Mouse (Mus musculus): Measurements from ENCODE around the gene Ccdc181. TPM values are rescaled to one million over a fixed set of nuclear protein-coding genes. Genes with fewer than 3 reads are reported as not detected.

Ccdc181 gene
- polyA plus RNA-seq, 1 experiment from 2014 or later: 11.3 TPM

DNA sequence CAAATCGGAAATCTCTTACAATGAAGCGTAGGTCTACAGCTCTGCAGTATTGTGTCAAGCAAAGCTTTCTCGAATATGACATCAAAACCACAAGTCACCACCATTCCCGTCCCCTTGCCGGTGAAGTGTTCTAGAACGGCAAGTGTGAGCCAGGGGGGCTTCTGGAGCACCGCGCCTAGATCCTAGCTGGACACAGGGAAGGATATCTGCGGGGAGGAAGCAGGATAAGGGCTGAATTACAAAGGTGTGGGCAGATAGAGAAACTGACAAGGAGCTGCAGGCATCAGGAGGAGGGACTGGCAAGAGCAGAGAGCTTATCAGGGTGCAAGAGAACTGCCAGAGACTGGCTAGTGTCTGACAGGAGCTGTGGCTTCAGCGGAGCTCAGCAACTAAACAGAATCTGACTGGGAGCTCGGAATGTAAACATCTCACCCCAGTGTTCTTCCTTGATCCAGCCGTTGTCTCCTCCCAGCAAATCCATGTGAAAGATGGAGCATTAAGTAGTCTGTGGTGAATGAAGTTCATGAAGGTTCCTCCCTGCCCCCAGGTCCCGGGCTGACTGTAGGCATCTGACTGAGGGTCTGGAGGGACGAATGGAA is 44.3 kb downstream of the Ccdc181 start:
- no peak for ATAC-seq (ENCODE audit: low FRiP score, low TSS enrichment)

GRCm38 (mm10) chr1:164320731-164321130 is 45.3 kb downstream of the Ccdc181 start:
- ATAC-seq (ENCODE audit: low FRiP score, low TSS enrichment): no peak
- Histone ChIP-seq H3K27me3 (ENCODE audit: control insufficient read depth, insufficient read depth, low read length) (no peaks in the 10 kb centered on the region), H3K9ac (ENCODE audit: low read depth, low read length) (no peak overlapping the region), H3K9me3 (ENCODE audit: control insufficient read depth, low read length) (no peaks in the 10 kb centered on the region), H3K4me1 (ENCODE audit: control insufficient read depth, insufficient read depth, low read length) (0 out of 2 replicates have a peak, but pooled peaks cover 4% of the 10 kb centered on the region), H3K4me3 (ENCODE audit: low read length) (no peak overlapping the region), H3K36me3 (ENCODE audit: control insufficient read depth, insufficient read depth, low read length) (no peaks in the 10 kb centered on the region), H3K27ac (ENCODE audit: low read depth, low read length) (no peak overlapping the region; the same call in 1 of the 2 replicates), H3K4me2 (replicated peaks; ENCODE audit: low read depth, low read length) (no peak overlapping the region)
- 88% methylated on average over 5 of the region's 5 CpGs for WGBS

More for the DNA sequence above, 44.3 kb downstream of the Ccdc181 start:
- Histone ChIP-seq H3K27me3 (ENCODE audit: control insufficient read depth, insufficient read depth, low read length) (no peaks in the 10 kb centered on the region), H3K9ac (ENCODE audit: low read depth, low read length) (no peak overlapping the region), H3K4me3 (ENCODE audit: low read length) (no peak overlapping the region), H3K9me3 (ENCODE audit: control insufficient read depth, low read length) (no peaks in the 10 kb centered on the region), H3K27ac (ENCODE audit: low read depth, low read length) (no peak overlapping the region), H3K4me2 (replicated peaks; ENCODE audit: low read depth, low read length) (no peak overlapping the region), H3K4me1 (ENCODE audit: control insufficient read depth, insufficient read depth, low read length) (0 out of 2 replicates have a peak, but pooled peaks cover 4% of the 10 kb centered on the region), H3K36me3 (ENCODE audit: control insufficient read depth, insufficient read depth, low read length) (no peaks in the 10 kb centered on the region)
- 84% methylated on average over 14 of the region's 14 CpGs for WGBS

GRCm38 (mm10) chr1:164321408-164321807 is 46.0 kb downstream of the Ccdc181 start:
- 60% methylated on average over 10 of the region's 10 CpGs for WGBS
- H3K36me3 ChIP-seq (ENCODE audit: control insufficient read depth, insufficient read depth, low read length): no peaks in the 10 kb centered on the region

DNA sequence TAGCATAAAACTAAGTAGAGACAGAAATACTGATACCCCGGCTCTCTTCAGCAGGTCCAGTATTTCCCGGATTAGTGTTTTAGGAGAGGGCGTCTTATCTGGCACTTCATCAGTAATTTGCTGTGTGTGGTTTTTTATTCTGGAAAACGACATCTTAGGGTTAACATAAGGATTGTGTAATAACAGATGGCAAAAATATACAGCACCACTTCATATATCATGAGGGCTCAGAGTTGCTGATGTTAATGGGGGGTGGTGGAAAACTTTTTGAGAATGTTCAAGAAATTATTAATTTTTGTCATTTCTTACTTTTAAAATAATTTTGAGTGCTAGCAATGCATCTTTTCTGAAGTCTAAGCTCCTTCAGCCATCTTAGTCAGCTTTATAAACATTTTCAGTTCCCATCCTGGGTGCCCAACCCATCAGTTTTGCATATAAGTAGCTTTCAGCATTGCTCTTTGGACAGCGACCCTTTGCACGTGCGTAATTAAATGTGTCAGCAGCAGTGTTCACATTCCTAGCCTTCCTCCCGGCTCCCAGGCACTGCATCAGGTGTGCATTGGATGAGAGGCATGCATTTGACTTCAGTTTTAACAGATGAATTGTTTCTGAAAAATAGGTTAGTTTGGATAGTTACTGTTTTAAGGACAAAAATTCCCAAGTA is 47.7 kb downstream of the Ccdc181 start:
- H3K36me3 ChIP-seq (ENCODE audit: control insufficient read depth, insufficient read depth, low read length): peaks cover under 1% of the 10 kb centered on the region; the same call in 1 of the 2 replicates
- no peaks in the 10 kb centered on the region for H3K27me3 ChIP-seq (ENCODE audit: control insufficient read depth, insufficient read depth, low read length)
- H3K4me1 ChIP-seq (ENCODE audit: control insufficient read depth, insufficient read depth, low read length): 0 out of 2 replicates have a peak, but pooled peaks cover 4% of the 10 kb centered on the region
- no peak for ATAC-seq (ENCODE audit: low FRiP score, low TSS enrichment)
- no peak overlapping the region for H3K27ac ChIP-seq (ENCODE audit: low read depth, low read length)
- H3K9me3 ChIP-seq (ENCODE audit: control insufficient read depth, low read length): no peaks in the 10 kb centered on the region
- no peak overlapping the region for H3K4me2 ChIP-seq (replicated peaks; ENCODE audit: low read depth, low read length)
- H3K4me3 ChIP-seq (ENCODE audit: low read length): no peak overlapping the region
- no peak overlapping the region for H3K9ac ChIP-seq (ENCODE audit: low read depth, low read length)
- WGBS: 79% methylated on average over 8 of the region's 8 CpGs

More at GRCm38 (mm10) chr1:164321408-164321807, 46.0 kb downstream of the Ccdc181 start:
- no peak overlapping the region for H3K9ac ChIP-seq (ENCODE audit: low read depth, low read length)
- H3K4me2 ChIP-seq (replicated peaks; ENCODE audit: low read depth, low read length): no peak overlapping the region
- no peak overlapping the region for H3K4me3 ChIP-seq (ENCODE audit: low read length)
- ATAC-seq (ENCODE audit: low FRiP score, low TSS enrichment): peak; percentile 46; the same call in 1 of the 2 replicates
- H3K27ac ChIP-seq (ENCODE audit: low read depth, low read length): 0 out of 2 replicates have a peak overlapping the region, but pooled peaks have one; percentile 14
- 0 out of 2 replicates have a peak, but pooled peaks cover 4% of the 10 kb centered on the region for H3K4me1 ChIP-seq (ENCODE audit: control insufficient read depth, insufficient read depth, low read length)
- H3K27me3 ChIP-seq (ENCODE audit: control insufficient read depth, insufficient read depth, low read length): no peaks in the 10 kb centered on the region
- no peaks in the 10 kb centered on the region for H3K9me3 ChIP-seq (ENCODE audit: control insufficient read depth, low read length)

GRCm38 (mm10) chr1:164324221-164324620 is 48.8 kb downstream of the Ccdc181 start:
- WGBS: 87% methylated on average over 4 of the region's 4 CpGs
- Histone ChIP-seq H3K4me1 (ENCODE audit: control insufficient read depth, insufficient read depth, low read length) (0 out of 2 replicates have a peak, but pooled peaks cover 4% of the 10 kb centered on the region), H3K36me3 (ENCODE audit: control insufficient read depth, insufficient read depth, low read length) (peaks cover 3% of the 10 kb centered on the region; the same call in 1 of the 2 replicates), H3K4me3 (ENCODE audit: low read length) (no peak overlapping the region), H3K9me3 (ENCODE audit: control insufficient read depth, low read length) (no peaks in the 10 kb centered on the region), H3K9ac (ENCODE audit: low read depth, low read length) (no peak overlapping the region), H3K27me3 (ENCODE audit: control insufficient read depth, insufficient read depth, low read length) (no peaks in the 10 kb centered on the region), H3K4me2 (replicated peaks; ENCODE audit: low read depth, low read length) (no peak overlapping the region), H3K27ac (ENCODE audit: low read depth, low read length) (no peak overlapping the region)
- no peak for ATAC-seq (ENCODE audit: low FRiP score, low TSS enrichment)

GRCm38 (mm10) chr1:164324878-164325277 is 49.5 kb downstream of the Ccdc181 start:
- WGBS: 91% methylated on average over 2 of the region's 2 CpGs

DNA sequence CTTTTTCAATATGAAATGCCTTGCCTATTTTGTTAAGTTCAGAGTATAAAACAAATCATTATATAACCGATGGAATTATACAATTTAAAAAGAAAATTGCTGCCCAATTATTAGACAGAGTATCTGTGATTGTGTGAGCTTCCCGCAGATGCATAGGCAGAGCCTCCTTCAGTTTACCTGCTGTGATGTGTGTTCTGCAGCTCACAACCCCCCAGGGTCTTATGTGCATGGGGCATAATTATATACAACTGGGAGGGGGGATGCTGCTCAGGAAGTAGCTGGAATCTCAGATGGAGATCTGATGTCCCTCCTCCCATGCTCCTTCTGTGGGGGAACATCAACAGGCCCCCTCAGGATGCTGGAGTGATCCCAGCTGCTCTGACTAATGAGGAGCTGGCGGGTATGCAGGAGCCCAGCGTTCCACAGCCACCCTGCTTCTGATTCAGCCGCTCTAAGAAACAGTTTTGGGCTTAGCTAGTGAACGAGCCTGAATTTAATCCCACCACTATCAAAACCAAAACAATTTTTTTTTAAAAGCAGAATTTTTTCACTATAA is 51.3 kb downstream of the Ccdc181 start:
- H3K4me3 ChIP-seq (ENCODE audit: low read length): no peak overlapping the region
- H3K4me2 ChIP-seq (replicated peaks; ENCODE audit: low read depth, low read length): no peak overlapping the region
- H3K27me3 ChIP-seq (ENCODE audit: control insufficient read depth, insufficient read depth, low read length): no peaks in the 10 kb centered on the region
- no peak overlapping the region for H3K27ac ChIP-seq (ENCODE audit: low read depth, low read length)
- no peak overlapping the region for H3K9ac ChIP-seq (ENCODE audit: low read depth, low read length)
- H3K4me1 ChIP-seq (ENCODE audit: control insufficient read depth, insufficient read depth, low read length): 0 out of 2 replicates have a peak, but pooled peaks cover 4% of the 10 kb centered on the region
- peaks cover 8% of the 10 kb centered on the region; the same call in 1 of the 2 replicates for H3K36me3 ChIP-seq (ENCODE audit: control insufficient read depth, insufficient read depth, low read length)
- WGBS: 59% methylated on average over 6 of the region's 6 CpGs
- no peaks in the 10 kb centered on the region for H3K9me3 ChIP-seq (ENCODE audit: control insufficient read depth, low read length)
- ATAC-seq (ENCODE audit: low FRiP score, low TSS enrichment): peak; percentile 75; the same call in 1 of the 2 replicates

More at GRCm38 (mm10) chr1:164324878-164325277, 49.5 kb downstream of the Ccdc181 start:
- H3K9me3 ChIP-seq (ENCODE audit: control insufficient read depth, low read length): no peaks in the 10 kb centered on the region
- H3K9ac ChIP-seq (ENCODE audit: low read depth, low read length): no peak overlapping the region
- H3K4me3 ChIP-seq (ENCODE audit: low read length): no peak overlapping the region
- H3K4me1 ChIP-seq (ENCODE audit: control insufficient read depth, insufficient read depth, low read length): 0 out of 2 replicates have a peak, but pooled peaks cover 4% of the 10 kb centered on the region
- H3K27ac ChIP-seq (ENCODE audit: low read depth, low read length): no peak overlapping the region
- H3K36me3 ChIP-seq (ENCODE audit: control insufficient read depth, insufficient read depth, low read length): peaks cover 3% of the 10 kb centered on the region; the same call in 1 of the 2 replicates
- H3K4me2 ChIP-seq (replicated peaks; ENCODE audit: low read depth, low read length): no peak overlapping the region
- no peak for ATAC-seq (ENCODE audit: low FRiP score, low TSS enrichment)
- H3K27me3 ChIP-seq (ENCODE audit: control insufficient read depth, insufficient read depth, low read length): no peaks in the 10 kb centered on the region

DNA sequence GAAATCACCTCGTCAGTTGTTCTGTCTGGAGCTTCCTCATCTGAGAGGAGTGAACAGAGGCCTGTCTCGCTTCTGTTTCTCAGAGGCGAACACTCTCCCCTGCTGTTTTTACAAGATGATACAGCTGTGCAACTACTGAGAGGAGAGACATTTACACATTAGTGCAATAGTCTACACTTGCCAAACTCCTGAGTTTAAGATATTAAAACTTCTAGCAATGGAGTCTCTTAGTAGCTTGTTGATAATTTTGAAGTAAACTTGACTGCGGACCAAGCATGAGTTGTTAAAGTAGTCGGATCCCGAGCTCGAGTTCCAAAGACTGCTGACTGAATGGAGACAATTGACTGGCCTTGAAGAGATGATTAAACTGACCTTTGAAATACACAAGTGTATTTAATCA is 52.4 kb downstream of the Ccdc181 start:
- no peak for ATAC-seq (ENCODE audit: low FRiP score, low TSS enrichment)
- WGBS: 82% methylated on average over 7 of the region's 7 CpGs
- Histone ChIP-seq H3K4me1 (ENCODE audit: control insufficient read depth, insufficient read depth, low read length) (no peaks in the 10 kb centered on the region), H3K36me3 (ENCODE audit: control insufficient read depth, insufficient read depth, low read length) (peaks cover 13% of the 10 kb centered on the region; the same call in 1 of the 2 replicates), H3K4me2 (replicated peaks; ENCODE audit: low read depth, low read length) (no peak overlapping the region), H3K9ac (ENCODE audit: low read depth, low read length) (no peak overlapping the region), H3K27me3 (ENCODE audit: control insufficient read depth, insufficient read depth, low read length) (no peaks in the 10 kb centered on the region), H3K9me3 (ENCODE audit: control insufficient read depth, low read length) (no peaks in the 10 kb centered on the region), H3K4me3 (ENCODE audit: low read length) (no peak overlapping the region), H3K27ac (ENCODE audit: low read depth, low read length) (no peak overlapping the region)
